Mouse (Mus musculus) testis, postnatal 10 days (tissue): ENCODE data around the gene Batf2.
"Not testable (repeated sequence)": the region's sequence is repeated elsewhere in the genome, so short reads cannot be mapped to it uniquely, and the experiment has no call there.

Experiments
- DNase-seq: peaks from one replicate; pipeline ENCODE4 v3.0.0; 2021; ENCODE audit warnings: low spot score

Batf2 gene

DNA sequence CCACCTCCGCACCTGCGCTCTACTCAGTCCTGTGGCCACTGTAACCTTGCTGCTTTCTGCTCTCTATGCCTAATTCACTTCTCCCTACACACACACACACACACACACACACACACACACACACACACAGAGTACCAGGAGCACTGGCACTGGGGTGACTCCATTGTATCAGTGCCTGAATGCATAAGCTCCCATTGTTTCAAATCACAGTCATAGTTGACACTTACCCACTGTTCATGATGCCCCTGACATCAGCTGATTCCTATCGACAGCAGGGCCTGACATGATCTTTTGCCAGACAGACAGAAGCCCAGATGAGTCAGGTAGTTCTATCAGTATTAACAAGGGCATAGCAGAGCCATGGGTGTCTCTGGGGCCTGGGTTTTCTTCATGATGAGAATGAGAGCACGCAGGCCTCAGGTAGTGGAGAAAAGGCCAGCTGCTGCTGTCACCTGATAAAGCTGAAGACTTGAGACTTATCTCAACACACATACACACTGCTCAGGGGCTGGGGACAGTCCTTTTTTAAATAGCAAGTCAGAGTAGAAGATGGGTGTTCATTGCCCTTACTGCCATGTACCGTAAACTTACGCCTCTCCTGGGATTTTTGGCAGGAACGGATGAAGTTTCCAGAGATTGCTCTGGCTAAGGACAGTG, 8.5 kb upstream of the Batf2 start:
- DNase-seq, result no peak

DNA sequence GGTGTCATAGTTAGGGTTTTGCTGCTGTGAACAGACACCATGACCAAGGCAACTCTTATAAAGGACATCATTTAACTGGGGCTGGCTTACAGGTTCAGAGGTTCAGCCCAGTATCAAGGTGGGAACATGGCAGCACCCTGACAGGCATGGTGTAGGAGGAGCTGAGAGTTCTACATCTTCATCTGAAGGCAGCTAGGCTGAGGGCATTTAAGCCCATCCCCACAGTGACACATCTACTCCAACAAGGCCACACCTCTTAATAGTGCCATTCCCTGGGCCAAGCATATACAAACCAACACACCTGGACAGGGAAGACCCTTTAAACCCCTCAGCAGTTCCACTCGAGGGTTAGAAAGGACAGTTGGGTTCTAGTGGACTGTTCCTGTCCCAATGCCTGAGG, 7.6 kb upstream of the Batf2 start:
- not testable (repeated sequence) for DNase-seq

DNA sequence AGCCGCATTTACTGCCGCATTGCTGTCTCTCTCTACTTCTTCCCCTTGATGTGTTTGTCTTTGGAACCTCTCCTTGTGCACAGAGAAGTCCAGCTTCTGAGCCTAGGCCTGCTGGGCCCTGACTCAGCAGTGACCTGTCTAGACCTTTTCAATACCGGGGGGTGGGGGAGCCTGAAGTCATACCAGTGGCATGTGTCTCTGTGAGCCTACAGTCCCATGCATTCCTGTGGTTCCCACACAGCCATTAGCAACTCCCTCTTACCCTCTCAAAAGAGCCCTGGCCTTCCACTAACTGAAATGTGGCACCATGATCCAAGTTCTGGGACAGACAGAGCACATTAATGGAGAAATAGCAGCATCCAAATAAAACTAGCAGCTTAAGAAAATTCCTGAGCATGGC, 4.4 kb upstream of the Batf2 start:
- DNase-seq, result no peak

DNA sequence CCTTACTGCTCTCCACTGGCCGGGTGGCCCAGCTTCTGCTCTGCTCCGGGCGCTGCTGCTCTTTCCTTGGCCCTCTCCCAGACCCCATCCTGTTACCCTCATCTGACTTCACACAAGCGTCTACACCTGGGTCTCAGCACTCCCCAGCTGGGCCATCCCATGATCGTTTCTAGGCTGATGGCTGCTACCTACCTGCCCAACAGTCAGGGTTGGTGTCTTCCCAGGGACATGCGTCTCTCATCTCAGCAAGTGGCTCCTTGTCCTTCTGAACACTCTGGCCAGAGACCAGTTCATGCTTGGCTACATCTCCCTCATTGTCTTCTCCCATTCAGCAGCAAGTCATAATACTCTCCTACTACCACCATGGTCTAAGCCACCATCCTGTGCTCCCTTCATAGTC, 1.1 kb upstream of the Batf2 start:
- DNase-seq, result no peak

DNA sequence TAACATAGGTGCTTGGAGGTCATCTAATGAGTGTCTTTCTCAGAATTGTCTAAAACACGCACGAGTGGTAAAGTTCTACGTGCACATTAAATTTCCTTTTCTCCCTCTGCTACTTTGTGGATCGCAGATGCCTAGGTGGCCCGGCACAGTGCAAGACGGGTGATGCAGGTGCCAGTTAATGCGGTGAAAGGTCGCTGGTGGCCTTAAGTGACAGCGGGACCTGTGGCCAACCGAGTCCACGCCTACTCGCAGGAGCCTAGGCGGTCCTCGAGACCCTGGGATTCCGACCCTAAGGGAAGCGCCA, 457 bp upstream of the Batf2 start:
- DNase-seq, result no peak

DNA sequence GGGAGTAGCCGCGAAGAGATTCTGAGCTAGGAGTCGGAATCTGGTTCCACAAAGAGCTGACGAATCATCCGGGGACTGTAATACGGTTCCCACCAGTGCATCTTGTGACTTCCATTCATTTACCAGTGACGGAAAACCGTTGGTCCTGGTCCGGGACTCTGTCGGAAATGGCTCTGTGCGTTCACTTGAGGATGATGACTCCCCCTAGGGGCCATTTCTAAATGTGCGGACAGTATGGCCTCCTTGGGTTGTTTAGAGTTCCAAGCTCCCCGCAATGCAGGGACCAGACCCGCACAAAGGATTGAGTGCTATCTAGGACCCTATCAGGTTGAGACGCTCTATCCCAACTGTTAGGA, 589 bp downstream of the Batf2 start, which contains the start of gene Arl2:
TSS of gene Arl2 (minus strand) at position 155 of the 356 bp plus-strand sequence.
- DNase-seq, result peak; percentile 80

DNA sequence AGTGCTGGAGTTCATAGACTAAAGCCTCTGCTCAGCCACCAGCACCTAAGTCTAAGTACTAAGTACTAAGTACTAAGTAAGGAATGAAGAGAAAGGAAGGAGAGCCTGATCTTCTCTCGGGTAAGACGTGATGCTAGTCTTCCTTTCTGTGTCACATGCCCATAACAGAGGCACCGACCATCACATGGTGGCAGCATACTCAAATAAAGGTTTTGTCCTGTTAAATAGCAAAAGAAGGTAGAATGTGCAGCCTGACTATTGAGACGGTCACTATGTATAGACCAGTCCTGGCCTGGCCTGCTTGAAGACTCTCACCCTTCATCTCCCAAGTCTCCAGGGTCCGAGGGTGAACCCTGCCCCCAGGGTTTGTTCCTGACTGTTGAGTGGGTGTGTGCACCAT, 4.1 kb downstream of the Batf2 start:
- DNase-seq, result no peak

DNA sequence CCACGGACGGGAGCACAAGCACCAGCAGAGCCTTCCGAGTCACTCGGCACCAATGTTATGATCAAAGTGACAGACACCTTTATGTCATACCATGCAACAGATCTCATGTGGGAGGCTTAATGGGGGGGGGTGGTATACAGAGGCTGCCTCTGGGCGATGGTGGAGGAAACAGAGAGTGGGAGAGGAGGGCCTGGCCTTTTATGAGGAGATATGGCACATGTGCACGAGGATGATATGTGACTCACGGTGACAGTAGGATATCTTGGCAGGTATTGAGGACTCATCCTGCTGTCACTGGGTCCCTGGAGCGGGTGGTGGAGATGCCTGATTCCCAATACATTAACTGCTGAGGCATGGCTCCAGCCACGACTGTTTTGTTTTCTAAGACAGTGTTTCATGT, 14.4 kb downstream of the Batf2 start:
- no peak for DNase-seq

DNA sequence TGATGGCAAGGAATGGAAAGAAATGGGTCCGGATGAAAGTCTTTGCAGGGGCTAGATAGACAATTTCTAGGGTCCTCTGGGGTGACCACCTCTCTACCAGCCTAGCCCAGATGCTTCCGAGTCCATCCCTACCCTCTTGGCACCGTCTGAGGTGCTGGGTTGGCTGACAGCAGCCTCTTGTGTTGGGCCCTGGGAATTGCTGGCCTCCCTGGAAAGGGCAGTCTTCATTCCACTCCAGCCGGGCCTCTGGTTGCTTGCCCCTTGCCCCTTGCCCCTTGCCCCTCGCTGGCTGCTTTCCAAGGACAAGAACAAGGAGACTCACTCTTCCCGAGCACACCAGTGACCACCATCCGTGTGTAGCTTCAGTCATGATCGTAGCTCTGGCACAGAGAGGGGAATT, 15.6 kb downstream of the Batf2 start:
- peak; percentile 63 for DNase-seq

DNA sequence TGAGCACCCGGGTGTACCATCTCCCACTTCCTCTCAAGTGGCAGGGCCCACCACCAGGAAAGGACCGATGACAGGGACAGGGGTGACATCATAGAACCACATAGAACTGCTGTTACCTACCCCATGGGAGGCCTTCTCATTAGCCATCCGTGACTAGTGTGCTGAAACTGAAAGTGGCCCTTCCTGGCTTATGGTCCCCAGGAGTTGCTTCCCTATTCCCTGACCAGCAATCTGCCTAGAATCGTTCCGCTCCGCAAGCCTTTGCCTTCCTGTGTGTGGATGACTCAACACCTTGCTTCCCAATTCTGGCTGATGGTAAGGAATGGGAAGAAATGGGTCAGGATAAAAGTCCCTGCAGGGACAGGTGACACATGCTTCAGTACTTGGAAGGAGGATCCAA, 16.4 kb downstream of the Batf2 start:
- DNase-seq, result no peak

DNA sequence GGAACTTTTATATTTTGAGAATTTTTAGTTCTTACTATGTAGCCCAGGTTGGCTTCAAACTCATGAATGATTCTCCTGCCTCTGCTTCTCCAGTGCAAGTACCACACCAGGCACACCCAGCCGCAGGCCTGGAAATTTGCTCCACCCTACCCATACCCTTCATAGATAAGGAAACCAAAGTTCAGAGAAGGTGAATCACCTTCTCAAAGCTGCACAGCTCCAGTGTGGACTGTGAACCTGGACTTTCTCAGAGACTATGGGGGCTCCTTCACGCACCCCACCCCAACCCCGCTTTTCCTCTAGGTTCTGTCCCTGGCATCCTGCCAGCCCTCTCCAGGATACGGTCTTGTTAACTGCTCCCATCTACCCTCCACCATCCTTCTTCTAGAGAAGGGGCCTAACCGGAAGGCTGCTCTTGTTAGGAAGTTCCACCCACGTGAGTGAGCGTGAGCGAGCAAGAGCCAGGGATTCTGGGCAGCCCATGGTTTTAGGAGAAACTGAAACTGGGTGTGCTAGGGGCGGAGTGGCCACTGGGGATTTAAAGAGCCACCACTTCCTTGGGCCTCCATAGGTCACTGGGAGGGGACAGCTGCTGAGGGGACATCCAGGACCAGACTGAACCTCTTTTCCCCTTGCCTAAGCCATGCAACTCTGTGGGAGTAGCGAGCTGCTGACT, 23.2 kb downstream of the Batf2 start:
- DNase-seq, result no peak

DNA sequence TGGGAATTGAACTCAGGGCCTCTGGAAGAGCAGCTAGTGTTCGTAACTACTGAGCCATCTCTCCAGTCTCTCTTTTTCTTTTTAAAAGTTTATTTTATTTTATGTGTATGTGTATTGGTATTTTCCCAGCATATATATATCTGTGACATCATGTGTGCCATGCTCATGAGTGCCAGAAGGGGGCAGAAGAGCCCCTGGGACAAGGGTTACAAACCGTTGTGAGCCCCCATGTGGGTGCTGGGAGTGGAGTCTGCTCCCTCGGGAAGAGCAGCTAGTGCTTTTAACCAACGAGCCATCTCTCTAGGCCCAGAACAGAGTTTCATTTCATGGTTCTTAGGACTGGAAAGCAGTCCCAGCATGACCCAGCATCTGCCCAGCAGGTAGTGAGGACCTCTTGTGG, 26.0 kb downstream of the Batf2 start:
- no peak for DNase-seq

DNA sequence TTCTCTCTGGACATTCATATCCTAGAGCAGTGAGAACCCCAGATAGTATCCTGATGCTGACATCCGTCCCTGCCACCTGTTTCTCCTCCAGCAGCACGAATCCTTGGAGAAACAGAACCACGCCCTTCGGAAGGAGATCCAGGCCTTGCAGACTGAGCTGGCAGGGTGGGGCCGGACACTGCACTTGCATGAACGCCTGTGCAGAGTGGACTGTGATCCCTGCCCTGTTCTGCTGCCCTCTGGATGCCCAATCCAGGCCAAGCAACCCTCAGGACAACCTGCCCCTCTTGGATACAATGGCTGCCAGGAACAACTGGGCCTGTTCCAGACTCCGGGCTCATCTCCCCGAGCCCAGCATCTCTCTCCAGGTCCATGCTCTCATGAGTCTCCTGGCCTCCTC, 30.4 kb downstream of the Batf2 start:
- no peak for DNase-seq

DNA sequence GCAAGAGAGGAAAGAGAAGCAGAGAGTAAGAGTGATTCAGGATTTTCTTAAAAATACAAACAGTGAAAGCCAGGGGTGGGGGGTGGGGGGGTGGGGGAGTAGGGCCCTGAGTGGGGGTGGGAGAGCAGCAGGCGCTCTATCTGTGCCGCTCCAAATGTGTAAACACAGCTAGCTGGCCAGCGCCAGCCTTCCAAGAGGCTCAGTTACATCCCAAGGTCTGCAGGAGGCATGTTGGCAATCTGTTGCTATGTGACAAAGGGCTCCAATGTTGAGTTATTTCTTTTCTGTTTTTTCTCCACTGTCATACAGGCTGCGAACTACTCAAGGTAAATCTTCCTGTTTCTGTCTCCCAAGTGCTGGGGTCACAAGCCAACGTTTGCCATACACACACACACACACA, 34.0 kb downstream of the Batf2 start:
- DNase-seq, result no peak

DNA sequence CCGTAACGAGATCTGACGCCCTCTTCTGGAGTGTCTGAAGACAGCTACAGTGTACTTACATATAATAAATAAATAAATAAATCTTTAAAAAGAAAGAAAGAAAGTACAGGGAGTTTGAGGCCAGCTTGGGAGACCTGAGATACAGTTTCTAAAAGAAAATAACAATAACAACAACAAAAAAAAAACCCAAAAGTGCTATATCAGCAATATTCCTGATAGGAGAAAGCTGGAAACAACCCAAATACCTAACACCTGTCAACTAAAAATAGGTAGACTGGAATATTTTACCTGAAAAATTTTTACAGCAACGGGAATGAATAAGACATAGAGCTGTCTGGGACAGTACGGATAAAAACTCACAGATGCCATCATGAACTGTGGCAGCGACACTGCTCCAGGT, 38.0 kb downstream of the Batf2 start:
- no peak for DNase-seq

DNA sequence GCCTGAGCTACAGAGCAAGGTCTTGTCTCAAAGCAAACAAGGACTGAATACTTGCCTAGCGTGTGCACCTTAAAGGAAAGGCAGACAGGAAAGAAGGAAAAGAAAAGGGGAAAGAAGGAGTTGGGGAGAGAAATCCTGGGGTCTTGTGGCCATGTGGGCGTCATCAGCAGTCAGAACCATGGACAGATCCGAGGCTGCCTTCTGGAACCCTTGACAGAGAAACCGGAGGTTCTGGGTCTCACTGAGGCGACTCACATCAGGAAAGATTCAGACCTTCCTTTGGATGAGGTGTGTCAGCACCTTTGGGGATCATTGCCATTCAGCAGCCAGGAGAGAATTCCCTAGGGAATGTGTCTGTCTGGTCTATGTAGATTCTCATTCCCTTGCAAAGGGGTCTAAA, 40.8 kb downstream of the Batf2 start:
- DNase-seq, result no peak

DNA sequence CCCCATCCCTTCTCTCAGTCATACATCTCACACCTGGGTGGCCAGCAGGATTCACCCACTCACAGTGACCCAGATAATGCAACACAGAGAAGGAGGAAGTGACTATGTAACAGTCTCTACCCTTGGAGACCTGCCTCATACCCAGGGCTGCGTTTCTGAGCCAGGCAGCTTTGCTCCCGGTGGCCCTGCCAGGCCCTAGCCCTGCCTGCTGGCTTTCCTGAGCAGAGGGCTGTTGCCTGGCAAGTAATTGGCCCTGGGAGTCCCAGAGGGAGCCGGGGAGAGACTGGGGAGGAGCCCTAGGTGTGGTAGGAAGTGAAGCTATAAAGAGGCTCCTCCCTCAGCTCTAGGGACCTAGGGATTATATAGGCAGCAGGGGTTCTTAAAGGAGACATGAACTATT, 41.8 kb downstream of the Batf2 start:
- DNase-seq, result no peak

DNA sequence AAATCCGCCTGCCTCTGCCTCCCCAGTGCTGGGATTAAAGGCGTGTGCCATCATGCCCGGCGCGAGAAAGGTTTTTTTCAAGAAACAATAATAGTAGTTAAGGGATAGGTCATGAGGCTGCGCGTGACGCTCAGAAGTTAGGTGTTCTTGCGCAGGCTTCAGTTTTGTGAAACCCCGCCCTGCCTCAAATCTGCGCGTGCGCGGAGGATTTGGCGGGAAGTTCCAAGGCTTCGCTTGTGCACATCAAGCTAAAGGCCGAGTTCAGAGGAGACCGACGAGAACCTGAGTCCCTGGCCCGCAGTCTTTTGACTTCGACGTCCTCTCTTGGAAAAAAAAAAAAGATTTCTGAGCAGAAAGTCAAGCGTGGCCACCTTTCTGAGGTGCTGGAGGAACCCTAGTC, 43.3 kb downstream of the Batf2 start, which contains the start of gene Majin:
TSS of gene Majin (plus strand) at position 258 of the 400 bp plus-strand sequence.
- DNase-seq, result peak; percentile 61

DNA sequence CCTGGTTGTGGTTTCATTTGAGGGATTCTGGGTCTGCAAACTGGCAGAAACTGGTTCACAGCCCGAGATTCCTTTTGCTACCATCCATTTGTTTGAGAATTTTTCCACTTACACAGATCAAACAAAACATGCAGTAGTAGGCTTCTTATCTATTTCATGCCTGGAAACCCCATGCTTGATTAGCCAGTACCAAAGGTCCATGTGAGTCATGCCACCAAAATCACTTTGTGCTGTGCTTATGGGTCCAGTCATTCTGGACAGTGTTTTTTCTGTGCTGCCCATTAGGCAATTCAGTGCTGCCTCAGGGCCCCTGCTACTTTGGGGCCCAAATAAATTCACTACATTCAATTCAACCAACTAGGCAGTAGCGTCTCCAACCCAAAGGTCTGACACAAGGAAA, 63.5 kb downstream of the Batf2 start:
- DNase-seq, result no peak

DNA sequence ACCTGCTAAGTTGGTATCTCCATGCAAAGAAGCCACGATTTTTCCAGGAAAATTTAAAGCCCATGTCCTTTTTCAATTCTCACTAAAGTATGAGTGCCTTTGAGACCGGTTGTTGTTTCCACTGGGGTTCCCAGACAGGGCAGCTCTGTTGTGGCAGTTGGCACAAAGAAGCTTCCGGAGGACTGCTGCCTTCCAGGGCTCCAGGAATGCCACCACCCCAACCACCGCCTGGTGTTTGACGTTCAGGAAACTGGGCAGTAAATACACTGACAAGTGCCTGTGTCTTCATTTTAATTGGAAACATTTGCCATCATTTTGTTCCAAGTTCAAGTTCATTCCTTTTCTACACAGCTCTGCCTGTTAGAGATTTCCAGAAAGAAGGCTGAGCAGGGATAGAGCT, 65.9 kb downstream of the Batf2 start:
- no peak for DNase-seq

DNA sequence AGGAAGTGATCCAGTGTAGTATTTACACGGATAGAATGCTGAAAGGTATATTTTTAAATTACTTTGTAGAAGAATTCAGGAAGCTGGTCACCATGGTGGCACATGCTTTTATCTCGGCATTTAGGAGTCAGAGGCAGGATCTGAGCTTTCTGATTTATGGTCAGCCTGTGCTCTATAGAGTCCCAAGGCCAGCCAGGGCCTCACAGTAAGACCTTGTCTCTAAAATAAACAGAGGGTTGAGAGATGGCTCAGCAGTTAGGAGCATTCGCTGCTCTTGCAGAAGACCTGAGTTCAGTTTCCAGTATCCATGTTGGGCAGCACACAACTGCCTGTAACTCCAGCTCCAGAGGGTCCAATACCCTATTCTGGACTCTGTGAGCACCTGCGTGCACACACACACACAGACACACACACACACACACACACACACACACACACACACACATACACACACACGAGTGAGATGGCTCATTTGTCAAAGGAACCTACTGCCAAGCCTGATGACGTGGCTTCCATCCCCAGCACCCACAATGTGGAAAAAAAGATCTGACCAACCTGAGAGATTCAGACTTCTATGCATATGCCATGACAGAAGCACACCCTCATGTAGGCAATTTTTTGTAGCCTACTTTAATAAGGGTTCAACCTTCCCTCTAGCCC, 75.4 kb downstream of the Batf2 start:
- no peak for DNase-seq

DNA sequence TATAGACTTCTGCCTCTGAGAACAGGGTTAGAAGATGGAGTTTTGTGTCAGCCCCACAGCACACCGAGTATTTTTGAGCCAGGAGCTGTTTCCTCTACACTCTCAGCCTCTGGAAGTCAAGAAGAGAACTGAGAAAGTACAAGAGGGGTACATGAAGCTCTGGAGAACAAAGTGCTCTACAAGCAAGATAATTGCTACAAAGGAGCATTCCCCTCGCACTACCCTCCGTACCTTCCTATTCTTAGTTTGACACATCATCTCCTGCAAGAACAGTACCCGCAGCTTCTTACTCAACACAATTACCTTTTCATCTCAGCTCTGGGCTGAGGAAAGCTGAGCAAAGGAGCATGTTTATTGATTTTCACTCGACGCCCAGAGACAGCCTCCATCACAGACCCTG, 77.8 kb downstream of the Batf2 start:
- DNase-seq, result no peak
